Mouse (Mus musculus): ENCODE data around the gene Cd209f. TPM values are rescaled to one million over a fixed set of nuclear protein-coding genes. Genes with fewer than 3 reads are reported as not detected.
"Not testable (repeated sequence)": the region's sequence is repeated elsewhere in the genome, so short reads cannot be mapped to it uniquely, and the experiment has no call there.

Cd209f gene
- not detected in 2 replicates for polyA plus RNA-seq (2016; fragmentation: Nextera tagmentation; extraction: Ambion mirVana)

DNA sequence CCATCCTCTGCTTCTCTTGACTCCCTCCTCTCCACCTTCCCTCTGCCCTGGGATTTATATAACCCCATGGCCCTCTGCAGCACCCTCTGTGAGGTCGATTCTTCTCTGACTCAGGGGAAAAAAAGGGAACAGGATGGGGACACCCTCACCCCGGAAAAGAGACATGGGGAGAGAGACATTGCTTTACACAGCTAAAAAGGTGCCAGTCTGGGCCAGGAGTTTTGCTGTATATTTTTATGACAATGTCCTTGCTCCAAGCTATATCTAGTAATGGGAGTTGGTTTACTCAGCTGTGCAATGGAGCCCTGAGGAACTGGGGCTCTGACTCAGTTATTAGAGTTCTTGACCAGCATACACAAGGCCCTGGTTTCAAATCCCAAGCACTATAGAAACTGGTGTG is at the start of gene Cd209f:
Gene Cd209f, minus strand, starts transcription at position 101 of the 400 bp plus-strand sequence.
- not testable (repeated sequence) for H3K9ac ChIP-seq (replicated peaks); H3K9me3 ChIP-seq; H3K27ac ChIP-seq; ATAC-seq (ENCODE audit: insufficient number of reproducible peaks, insufficient read depth, low FRiP score, low TSS enrichment, low read depth); H3K4me2 ChIP-seq; H3K4me1 ChIP-seq (replicated peaks); H3K4me3 ChIP-seq (replicated peaks); H3K36me3 ChIP-seq; H3K27me3 ChIP-seq
- 63% methylated on average over 2 of the region's 2 CpGs for WGBS

DNA sequence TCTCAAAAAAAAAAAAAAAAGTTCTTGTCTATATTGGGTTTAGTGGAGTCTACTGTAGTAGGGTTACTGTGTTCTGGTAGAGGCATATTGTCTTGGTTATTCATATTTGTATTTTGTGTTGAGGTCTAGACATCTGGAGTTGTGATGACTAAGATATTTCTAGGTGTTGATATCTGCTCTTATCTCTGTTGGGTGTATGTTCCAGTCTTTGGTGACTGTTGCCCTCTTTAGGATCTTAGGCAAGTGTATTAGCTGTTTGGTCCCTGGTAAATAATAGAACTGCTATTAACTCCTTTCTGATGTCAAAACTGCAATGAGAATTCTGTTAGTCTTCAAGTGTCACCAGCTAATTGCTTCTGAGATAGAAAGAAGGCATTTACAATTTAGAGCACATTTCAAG is 49.2 kb upstream of the Cd209f start:
- ATAC-seq (ENCODE audit: insufficient number of reproducible peaks, insufficient read depth, low FRiP score, low TSS enrichment, low read depth) = no peak
- Histone ChIP-seq H3K4me3 (replicated peaks) (no peak overlapping the region), H3K4me1 (replicated peaks) (no peaks in the 10 kb centered on the region), H3K4me2 (no peak overlapping the region), H3K27me3 (no peaks in the 10 kb centered on the region), H3K9ac (replicated peaks) (no peak overlapping the region), H3K9me3 (peaks cover 22% of the 10 kb centered on the region), H3K36me3 (no peaks in the 10 kb centered on the region), H3K27ac (no peak overlapping the region)

DNA sequence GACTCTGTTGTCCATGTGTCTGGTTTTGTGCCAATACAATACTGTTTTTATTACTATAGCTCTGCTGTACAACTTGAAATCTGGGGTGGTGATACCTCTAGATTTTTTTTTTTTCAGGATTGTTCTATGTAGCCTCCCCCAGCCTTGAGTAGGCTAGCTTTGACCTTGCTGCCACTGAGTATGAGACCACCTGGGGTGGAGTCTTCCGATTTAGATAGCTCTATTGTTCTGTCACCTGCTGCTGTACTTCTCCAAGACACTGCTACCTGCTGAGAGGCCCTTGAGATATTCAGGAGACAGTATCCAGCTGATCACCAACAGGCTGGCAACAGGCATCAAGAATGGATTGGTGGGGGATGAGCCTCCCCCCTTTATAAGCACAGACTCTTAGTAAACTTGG is 41.6 kb upstream of the Cd209f start:
- Histone ChIP-seq H3K4me3 (replicated peaks) (no peak overlapping the region), H3K9me3 (peaks cover 25% of the 10 kb centered on the region), H3K4me1 (replicated peaks) (no peaks in the 10 kb centered on the region), H3K27ac (no peak overlapping the region), H3K9ac (replicated peaks) (no peak overlapping the region), H3K36me3 (no peaks in the 10 kb centered on the region), H3K27me3 (no peaks in the 10 kb centered on the region), H3K4me2 (no peak overlapping the region)
- no peak for ATAC-seq (ENCODE audit: insufficient number of reproducible peaks, insufficient read depth, low FRiP score, low TSS enrichment, low read depth)
- WGBS = 43% methylated on average over 1 of the region's 1 CpGs

DNA sequence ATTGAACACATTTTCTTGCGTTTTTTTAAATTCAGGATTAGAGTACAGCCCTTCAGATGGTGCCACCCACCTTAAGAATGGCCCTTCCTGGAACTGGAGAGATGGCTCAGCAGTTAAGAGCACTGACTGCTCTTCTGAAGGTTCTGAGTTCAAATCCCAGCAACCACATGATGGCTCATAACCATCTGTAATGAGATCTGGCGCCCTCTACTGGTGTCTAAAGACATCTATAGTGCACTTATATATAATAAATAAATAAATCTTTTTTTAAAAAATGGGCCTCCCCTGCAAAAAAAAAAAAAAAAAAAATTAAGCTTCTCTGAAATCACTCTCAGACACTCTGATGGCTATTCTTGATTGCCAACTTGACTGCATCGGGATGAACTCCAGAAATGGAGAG is 36.1 kb upstream of the Cd209f start:
- Histone ChIP-seq H3K9me3 (no peaks in the 10 kb centered on the region), H3K27me3 (peaks cover 7% of the 10 kb centered on the region; the same call in 1 of the 2 replicates), H3K9ac (replicated peaks) (no peak overlapping the region), H3K36me3 (no peaks in the 10 kb centered on the region), H3K27ac (no peak overlapping the region), H3K4me3 (replicated peaks) (no peak overlapping the region), H3K4me2 (no peak overlapping the region), H3K4me1 (replicated peaks) (no peaks in the 10 kb centered on the region)
- ATAC-seq (ENCODE audit: insufficient number of reproducible peaks, insufficient read depth, low FRiP score, low TSS enrichment, low read depth) = no peak
- 64% methylated on average over 3 of the region's 3 CpGs for WGBS

DNA sequence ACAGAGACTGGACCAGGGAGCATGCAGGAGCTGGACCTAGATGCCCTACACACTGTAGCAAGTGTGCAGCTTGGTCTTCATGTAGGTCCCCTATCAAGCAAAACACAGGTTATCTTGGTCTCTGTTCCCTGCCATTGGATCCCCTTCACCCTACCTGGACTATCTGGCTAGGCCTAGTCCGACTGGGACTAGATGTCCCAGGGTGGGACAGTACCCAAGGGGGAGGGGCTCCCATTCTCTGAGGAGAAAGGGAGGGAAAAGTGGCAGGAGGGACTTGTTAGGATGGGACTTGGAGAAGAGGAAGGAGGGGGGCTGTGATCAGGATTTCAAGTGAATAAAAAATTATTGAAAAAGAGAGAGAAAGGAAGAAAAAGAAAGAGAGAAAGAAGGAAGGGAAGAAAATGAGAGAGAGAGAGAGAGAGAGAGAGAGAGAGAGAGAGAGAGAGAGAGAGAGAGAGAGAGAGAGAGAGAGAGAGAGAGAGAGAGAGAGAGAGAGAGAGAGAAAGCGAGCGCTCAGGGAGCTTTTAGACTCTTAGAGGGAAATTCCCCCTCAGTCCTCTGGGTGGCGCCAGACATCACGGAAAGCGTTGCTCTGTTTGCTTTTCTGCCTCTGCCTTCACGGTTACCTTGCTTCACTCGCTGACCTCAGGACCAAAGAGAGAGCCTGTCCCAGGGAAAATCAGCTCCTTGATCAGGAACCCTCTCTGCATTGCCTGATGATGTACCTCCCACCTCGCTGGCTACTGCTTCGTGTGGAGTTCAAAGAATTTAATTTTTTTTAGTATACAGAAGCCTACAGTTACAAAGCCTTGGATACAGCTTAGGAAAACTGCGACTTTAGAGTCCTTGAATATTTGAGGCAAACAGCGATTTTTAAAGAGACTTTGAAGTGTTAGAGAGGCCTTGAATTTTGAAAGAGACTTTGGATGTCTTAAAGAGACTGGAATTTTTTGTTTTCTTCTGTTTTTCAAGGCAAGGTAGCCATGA is 34.3 kb upstream of the Cd209f start:
- no peaks in the 10 kb centered on the region for H3K9me3 ChIP-seq
- ATAC-seq (ENCODE audit: insufficient number of reproducible peaks, insufficient read depth, low FRiP score, low TSS enrichment, low read depth) = peak; percentile 69; the same call in 1 of the 2 replicates
- no peak overlapping the region for H3K4me2 ChIP-seq
- H3K36me3 ChIP-seq = no peaks in the 10 kb centered on the region
- no peaks in the 10 kb centered on the region for H3K4me1 ChIP-seq (replicated peaks)
- no peak overlapping the region for H3K4me3 ChIP-seq (replicated peaks)
- H3K9ac ChIP-seq (replicated peaks) = no peak overlapping the region
- 14% methylated on average over 10 of the region's 12 CpGs for WGBS
- H3K27me3 ChIP-seq = peaks cover 7% of the 10 kb centered on the region; the same call in 1 of the 2 replicates
- no peak overlapping the region for H3K27ac ChIP-seq

DNA sequence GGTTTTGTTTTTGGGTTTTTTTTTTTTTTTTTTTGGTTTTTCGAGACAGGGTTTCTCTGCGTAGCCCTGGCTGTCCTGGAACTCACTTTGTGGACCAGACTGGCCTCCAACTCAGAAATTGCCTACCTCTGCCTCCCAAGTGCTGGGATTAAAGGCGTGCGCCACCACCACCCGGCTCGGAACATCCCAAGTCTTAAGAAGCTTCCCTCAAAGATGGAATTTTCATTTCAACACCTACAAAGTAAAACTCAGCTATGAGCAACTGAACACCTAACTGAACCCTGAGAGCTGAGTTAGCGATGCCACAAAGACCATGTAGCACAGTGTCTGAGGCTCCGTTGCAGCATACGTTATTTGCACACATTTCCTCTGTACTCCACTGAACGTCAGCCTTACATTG is 28.2 kb upstream of the Cd209f start, which contains the start of gene Cd209g:
Gene Cd209g, plus strand, starts transcription at position 301 of the 400 bp plus-strand sequence.
- 90% methylated on average over 10 of the region's 10 CpGs for WGBS
- H3K4me2 ChIP-seq = no peak within 1 kb of the TSS
- peaks cover 7% of the 10 kb centered on the region; the same call in 1 of the 2 replicates for H3K27me3 ChIP-seq
- no peak within 1 kb of the TSS for H3K4me3 ChIP-seq (replicated peaks)
- H3K4me1 ChIP-seq (replicated peaks) = no peaks in the 10 kb centered on the region
- no peak for ATAC-seq (ENCODE audit: insufficient number of reproducible peaks, insufficient read depth, low FRiP score, low TSS enrichment, low read depth)
- no peaks in the 10 kb centered on the region for H3K36me3 ChIP-seq
- H3K27ac ChIP-seq = no peak within 1 kb of the TSS
- H3K9ac ChIP-seq (replicated peaks) = no peak within 1 kb of the TSS
- no peaks in the 10 kb centered on the region for H3K9me3 ChIP-seq

DNA sequence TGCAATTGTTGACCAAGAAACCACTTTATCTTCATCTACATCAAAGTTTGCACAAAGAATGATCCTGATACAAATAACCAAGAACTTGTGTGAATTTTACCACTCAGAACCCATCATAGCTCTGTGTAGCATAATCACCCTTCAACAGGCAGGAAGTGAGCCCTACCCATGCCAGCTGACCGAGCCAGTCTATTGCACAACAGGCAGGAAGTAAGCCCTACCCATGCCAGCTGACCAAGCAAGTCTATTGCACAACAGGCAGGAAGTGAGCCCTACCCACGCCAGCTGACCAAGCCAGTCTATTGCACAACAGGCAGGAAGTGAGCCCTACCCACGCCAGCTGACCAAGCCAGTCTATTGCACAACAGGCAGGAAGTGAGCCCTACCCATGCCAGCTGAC is 17.1 kb downstream of the Cd209f start:
- not testable (repeated sequence) for H3K4me1 ChIP-seq (replicated peaks); ATAC-seq (ENCODE audit: insufficient number of reproducible peaks, insufficient read depth, low FRiP score, low TSS enrichment, low read depth)
- WGBS = 92% methylated on average over 3 of the region's 3 CpGs

DNA sequence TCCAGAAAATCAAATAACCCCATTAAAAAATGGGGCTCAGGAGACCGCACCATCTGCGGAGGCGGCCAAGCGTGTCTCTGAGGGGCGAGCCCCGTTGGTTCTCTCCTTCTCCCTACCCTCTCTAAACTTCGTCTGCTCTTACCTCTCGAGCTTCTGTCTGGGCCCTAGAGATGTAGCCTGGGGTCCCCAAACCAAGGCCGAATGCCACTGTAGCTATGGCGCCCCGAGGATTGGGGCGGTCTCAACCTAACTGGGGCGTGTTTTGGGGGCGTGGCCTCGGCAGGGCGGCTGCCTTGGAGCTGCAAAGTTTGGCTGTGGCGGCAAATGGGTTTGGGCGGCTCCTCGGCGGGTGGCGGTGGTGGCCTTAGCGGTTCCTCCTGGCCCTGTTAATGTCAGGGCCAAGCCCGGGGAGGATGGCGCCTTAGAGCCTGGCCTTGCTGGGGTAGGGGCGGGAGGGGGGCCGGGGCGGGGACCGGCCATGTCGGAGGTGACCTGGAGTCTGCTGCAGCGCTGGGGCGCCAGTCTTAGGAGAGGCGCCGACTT is 18.4 kb downstream of the Cd209f start:
- not testable (repeated sequence) for H3K4me2 ChIP-seq, H3K27ac ChIP-seq

More for the DNA sequence above, 17.1 kb downstream of the Cd209f start:
- H3K4me3 ChIP-seq (replicated peaks); H3K27me3 ChIP-seq; H3K27ac ChIP-seq; H3K36me3 ChIP-seq; H3K4me2 ChIP-seq; H3K9me3 ChIP-seq; H3K9ac ChIP-seq (replicated peaks): not testable (repeated sequence)

More for the DNA sequence above, 18.4 kb downstream of the Cd209f start:
- not testable (repeated sequence) for H3K4me3 ChIP-seq (replicated peaks); ATAC-seq (ENCODE audit: insufficient number of reproducible peaks, insufficient read depth, low FRiP score, low TSS enrichment, low read depth); H3K36me3 ChIP-seq; H3K9ac ChIP-seq (replicated peaks); H3K4me1 ChIP-seq (replicated peaks); H3K9me3 ChIP-seq; H3K27me3 ChIP-seq
- WGBS = 38% methylated on average over 32 of the region's 33 CpGs

Other genes with a start within 250 kb of the Cd209f start
- not detected in 2 replicates for gene Cd209d, start 227.3 kb downstream of the Cd209f start, polyA plus RNA-seq (2016; fragmentation: Nextera tagmentation; extraction: Ambion mirVana)
- not detected in 2 replicates for gene Cd209b, start 179.0 kb downstream of the Cd209f start, polyA plus RNA-seq (2016; fragmentation: Nextera tagmentation; extraction: Ambion mirVana)
- gene Cd209c, start 151.1 kb downstream of the Cd209f start, polyA plus RNA-seq (2016; fragmentation: Nextera tagmentation; extraction: Ambion mirVana) = 0.13 and 0.26 TPM in 2 replicates
- gene Cd209g, start 28.3 kb upstream of the Cd209f start, polyA plus RNA-seq (2016; fragmentation: Nextera tagmentation; extraction: Ambion mirVana) = not detected in 2 replicates
- 29.4 and 33.7 TPM in 2 replicates for gene Evi5l, start 60.7 kb upstream of the Cd209f start, polyA plus RNA-seq (2016; fragmentation: Nextera tagmentation; extraction: Ambion mirVana)
- 1.4 and 1.6 TPM in 2 replicates for gene Prr36, start 111.6 kb upstream of the Cd209f start, polyA plus RNA-seq (2016; fragmentation: Nextera tagmentation; extraction: Ambion mirVana)
- 0.24 and 0.39 TPM in 2 replicates for gene Lrrc8e, start 121.0 kb upstream of the Cd209f start, polyA plus RNA-seq (2016; fragmentation: Nextera tagmentation; extraction: Ambion mirVana)
- 33.7 and 36.9 TPM in 2 replicates for gene Map2k7, start 132.9 kb upstream of the Cd209f start, polyA plus RNA-seq (2016; fragmentation: Nextera tagmentation; extraction: Ambion mirVana)
- 1.0 and 1.1 TPM in 2 replicates for gene Gm49320, start 133.0 kb upstream of the Cd209f start, polyA plus RNA-seq (2016; fragmentation: Nextera tagmentation; extraction: Ambion mirVana)
- gene Tgfbr3l, start 142.4 kb upstream of the Cd209f start, polyA plus RNA-seq (2016; fragmentation: Nextera tagmentation; extraction: Ambion mirVana) = 5.5 and 6.5 TPM in 2 replicates
- 61.6 and 70.8 TPM in 2 replicates for gene Snapc2, start 147.2 kb upstream of the Cd209f start, polyA plus RNA-seq (2016; fragmentation: Nextera tagmentation; extraction: Ambion mirVana)
- gene Ctxn1, start 153.4 kb upstream of the Cd209f start, polyA plus RNA-seq (2016; fragmentation: Nextera tagmentation; extraction: Ambion mirVana) = 111 TPM in 2 replicates
- 66.7 and 72.8 TPM in 2 replicates for gene Timm44, start 170.1 kb upstream of the Cd209f start, polyA plus RNA-seq (2016; fragmentation: Nextera tagmentation; extraction: Ambion mirVana)
- gene Ccl25, start 219.4 kb upstream of the Cd209f start, polyA plus RNA-seq (2016; fragmentation: Nextera tagmentation; extraction: Ambion mirVana) = 23.0 TPM in 2 replicates
- 341 and 367 TPM in 2 replicates for gene Elavl1, start 219.6 kb upstream of the Cd209f start, polyA plus RNA-seq (2016; fragmentation: Nextera tagmentation; extraction: Ambion mirVana)

Data from limb, embryonic 12.5 days (tissue).